Mouse (Mus musculus) left cerebral cortex, adult 11 months (tissue): ENCODE data around the gene Gtf2ird2.

ENCODE experiments used
- DNase-seq: peaks from one replicate; pipeline ENCODE4 v3.0.0; 2022; ENCODE audit warnings: low spot score

The Gtf2ird2 gene

GRCm38 (mm10) chr5:134183162-134183561, 657 bp upstream of the Gtf2ird2 start:
- DNase-seq, result no peak

- DNase-seq, result no peak
Measured at GRCm38 (mm10) chr5:134186059-134186458, 2.2 kb downstream of the Gtf2ird2 start.

GRCm38 (mm10) chr5:134186961-134187731, 3.3 kb downstream of the Gtf2ird2 start:
- DNase-seq, result no peak

- no peak for DNase-seq
Measured at GRCm38 (mm10) chr5:134188571-134188970, 4.8 kb downstream of the Gtf2ird2 start.

GRCm38 (mm10) chr5:134193664-134194063, 9.8 kb downstream of the Gtf2ird2 start:
- no peak for DNase-seq

- no peak for DNase-seq
Measured at GRCm38 (mm10) chr5:134206721-134207120, 22.9 kb downstream of the Gtf2ird2 start.

- DNase-seq, result no peak
Measured at GRCm38 (mm10) chr5:134209931-134210554, 26.2 kb downstream of the Gtf2ird2 start.

GRCm38 (mm10) chr5:134214021-134214806, 30.4 kb downstream of the Gtf2ird2 start:
- DNase-seq, result no peak

GRCm38 (mm10) chr5:134217900-134218299, 34.1 kb downstream of the Gtf2ird2 start:
- DNase-seq, result no peak

- DNase-seq, result no peak
Measured at GRCm38 (mm10) chr5:134221278-134221677, 37.5 kb downstream of the Gtf2ird2 start.

- DNase-seq, result no peak
Measured at GRCm38 (mm10) chr5:134221708-134222150, 37.9 kb downstream of the Gtf2ird2 start.

GRCm38 (mm10) chr5:134225110-134225901, 41.5 kb downstream of the Gtf2ird2 start:
- DNase-seq, result no peak

- DNase-seq, result no peak
Measured at GRCm38 (mm10) chr5:134226946-134227345, 43.1 kb downstream of the Gtf2ird2 start.

GRCm38 (mm10) chr5:134227574-134228248, 43.9 kb downstream of the Gtf2ird2 start:
- DNase-seq, result no peak

- no peak for DNase-seq
Measured at GRCm38 (mm10) chr5:134228249-134228638, 44.4 kb downstream of the Gtf2ird2 start.

GRCm38 (mm10) chr5:134229391-134229790, 45.6 kb downstream of the Gtf2ird2 start, which contains the start of gene Ncf1:
Gene Ncf1, minus strand, starts transcription at chr5:134229625.
- no peak for DNase-seq

- DNase-seq, result no peak
Measured at GRCm38 (mm10) chr5:134231376-134231775, 47.6 kb downstream of the Gtf2ird2 start.

- DNase-seq, result no peak
Measured at GRCm38 (mm10) chr5:134232111-134232510, 48.3 kb downstream of the Gtf2ird2 start.

GRCm38 (mm10) chr5:134232568-134232967, 48.7 kb downstream of the Gtf2ird2 start:
- no peak for DNase-seq

GRCm38 (mm10) chr5:134233244-134233651, 49.4 kb downstream of the Gtf2ird2 start:
- DNase-seq, result no peak

GRCm38 (mm10) chr5:134234205-134234604, 50.4 kb downstream of the Gtf2ird2 start:
- no peak for DNase-seq
